Mouse (Mus musculus): ENCODE measurements around the gene Tssk3.

- TF ChIP-seq CTCF (conservative IDR thresholded peaks at IDR 0.05; ENCODE audit: low read length): no peak
- TF ChIP-seq POU5F1 (IDR thresholded peaks at IDR 0.05; ENCODE audit: borderline replicate concordance, low read length): no peak
Measured at GRCm38 (mm10) chr4:129508237-129508515, 17.4 kb upstream of the Tssk3 start.

Measured in E14TG2a.4 (cell line).